Mouse (Mus musculus): ENCODE results near the gene Mettl9. TPM values are rescaled to one million over a fixed set of nuclear protein-coding genes. Genes with fewer than 3 reads are reported as not detected.

Mettl9 gene
- total RNA-seq, 2 experiments from 2014 or later = 108 to 126 TPM

GRCm38 (mm10) chr7:121088745-121089144 is 54.5 kb downstream of the Mettl9 start:
- DNase-seq = no peak
- intact Hi-C loops (cut with DNase I) = no loop called here

- no peak for DNase-seq
- intact Hi-C loops (cut with DNase I) = no loop called here
Measured at GRCm38 (mm10) chr7:121090748-121091147, 56.5 kb downstream of the Mettl9 start.

GRCm38 (mm10) chr7:121093026-121093425 is 58.8 kb downstream of the Mettl9 start:
- intact Hi-C loops (cut with DNase I) = no loop called here
- DNase-seq = no peak

- intact Hi-C loops (cut with DNase I) = no loop called here
- no peak for DNase-seq
Measured at GRCm38 (mm10) chr7:121098614-121099389, 64.6 kb downstream of the Mettl9 start.

- peak; percentile 35 to 39 for DNase-seq
- intact Hi-C loops (cut with DNase I) = no loop called here
Measured at GRCm38 (mm10) chr7:121107851-121108250, 73.6 kb downstream of the Mettl9 start.

- intact Hi-C loops (cut with DNase I) = loop anchor here (5.0 kb wide), 1 partner anchor 274 kb away; no protein-coding TSS in a partner anchor
- peak; percentile 21 to 31 for DNase-seq
Measured at GRCm38 (mm10) chr7:121111321-121111720, 77.1 kb downstream of the Mettl9 start.

- intact Hi-C loops (cut with DNase I) = loop anchor here (5.0 kb wide), 1 partner anchor 274 kb away; no protein-coding TSS in a partner anchor
- DNase-seq = no peak
Measured at GRCm38 (mm10) chr7:121111762-121112161, 77.5 kb downstream of the Mettl9 start.

GRCm38 (mm10) chr7:121120143-121120818 is 86.0 kb downstream of the Mettl9 start:
- peak; percentile 87 to 94 for DNase-seq
- intact Hi-C loops (cut with DNase I) = loop anchor here (1.0 to 5.0 kb wide), 4 partner anchors 42 to 488 kb away; no protein-coding TSS in a partner anchor

Other genes starting within 250 kb of the Mettl9 start
- gene Gm5737, start 222.1 kb upstream of the Mettl9 start, total RNA-seq (2021) = not detected
- gene Eef2k, start 191.6 kb upstream of the Mettl9 start, total RNA-seq (2021) = 10 to 100 TPM; 37.0 to 37.2 TPM
- gene Polr3e, start 116.7 kb upstream of the Mettl9 start, total RNA-seq (2021) = 10 to 100 TPM; 15.1 to 15.4 TPM
- 10 to 100 TPM; 14.3 to 17.9 TPM for gene Cdr2, start 52.1 kb upstream of the Mettl9 start, total RNA-seq (2021)
- not detected for gene Mfsd13b, start 51.9 kb upstream of the Mettl9 start, total RNA-seq (2021)
- gene Igsf6, start 40.1 kb downstream of the Mettl9 start, total RNA-seq (2021) = 1 to 10 TPM in 1 of 2 experiments, under 1 TPM in 1; 0.72 to 1.2 TPM
- gene Otoa, start 47.2 kb downstream of the Mettl9 start, total RNA-seq (2021) = 1 to 10 TPM; 2.3 to 4.9 TPM